Mouse (Mus musculus) bone marrow macrophage, adult 2 months (primary cell): ENCODE data around the gene Nop10. TPM values are rescaled to one million over a fixed set of nuclear protein-coding genes. Genes with fewer than 3 reads are reported as not detected.

Source experiments
- H3K27ac ChIP-seq: 2 replicates; pipeline ENCODE4 v1.5.1; 2012; ENCODE audit warnings: low read depth, low read length; ENCODE audit not compliant: insufficient read depth
- H3K4me1 ChIP-seq: 2 replicates; pipeline ENCODE4 v1.6.1; 2012; ENCODE audit warnings: low read length; ENCODE audit not compliant: control insufficient read depth, insufficient read depth
- H3K4me3 ChIP-seq: 2 replicates; pipeline ENCODE4 v1.5.1; 2012; ENCODE audit warnings: mild to moderate bottlenecking, low read length, moderate library complexity; ENCODE audit not compliant: insufficient read depth
- CTCF ChIP-seq: IDR thresholded peaks from 2 replicates; pipeline ENCODE4 v1.5.1; 2012; ENCODE audit warnings: low read depth, mild to moderate bottlenecking, low read length, moderate library complexity
- POLR2A ChIP-seq: IDR thresholded peaks from 2 replicates; pipeline ENCODE4 v1.6.1; 2012; ENCODE audit warnings: mild to moderate bottlenecking, low read depth, low read length, borderline replicate concordance
- polyA plus RNA-seq: library from polyadenylated mRNA; stranded (reverse); fragments of >200 nt; gene quantifications from 2 replicates; pipeline ENCODE4 v1.2.4, GENCODE M21; 2012; ENCODE audit not compliant: missing spikeins, insufficient read depth, insufficient read length

Gene Nop10
- 52.6 and 58.5 TPM in 2 replicates for polyA plus RNA-seq

- Histone ChIP-seq H3K4me3 (peak within 1 kb of the TSS; percentile 85), H3K27ac (peak within 1 kb of the TSS; percentile 51), H3K4me1 (peaks cover 16% of the 10 kb centered on the region)
- TF ChIP-seq POLR2A (0 out of 2 replicates have a peak, but pooled peaks have one; percentile 29), CTCF (peak; percentile 82)
These were observed at the start of gene Nop10 for GRCm38 (mm10) chr2:112261748-112262653. Gene Nop10, plus strand, starts transcription at chr2:112261926.

GRCm38 (mm10) chr2:112215977-112216376 is 45.7 kb upstream of the Nop10 start:
- no peak overlapping the region for H3K27ac ChIP-seq
- TF ChIP-seq CTCF (no peak), POLR2A (no peak)
- H3K4me1 ChIP-seq, result peaks cover 13% of the 10 kb centered on the region
- no peak overlapping the region for H3K4me3 ChIP-seq

DNA sequence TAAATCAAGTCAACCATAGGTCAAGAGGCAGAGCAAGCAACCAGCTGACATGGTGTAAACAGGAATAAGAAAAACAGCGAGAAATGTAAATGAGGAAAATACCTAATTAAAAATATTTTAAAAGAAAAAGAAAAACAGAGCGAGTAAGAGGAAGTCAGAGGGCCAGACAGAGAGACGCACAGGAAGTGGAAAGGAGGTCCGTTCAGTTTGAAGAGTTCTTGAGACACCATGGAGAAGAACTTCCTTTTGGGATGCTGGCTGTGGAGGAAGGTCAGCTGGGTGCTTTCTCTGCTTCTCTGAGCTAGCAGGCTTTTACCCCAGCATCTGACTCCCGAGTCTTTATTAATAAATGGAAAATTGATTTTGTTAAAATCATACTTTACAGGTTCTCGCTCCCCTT is 44.1 kb upstream of the Nop10 start:
- Histone ChIP-seq H3K27ac (no peak overlapping the region), H3K4me3 (no peak overlapping the region), H3K4me1 (peaks cover 13% of the 10 kb centered on the region)
- TF ChIP-seq POLR2A, result no peak
- no peak for TF ChIP-seq CTCF

- H3K27ac ChIP-seq, result no peak overlapping the region
- H3K4me1 ChIP-seq, result peaks cover 12% of the 10 kb centered on the region
- no peak for TF ChIP-seq POLR2A
- no peak overlapping the region for H3K4me3 ChIP-seq
These were observed 40.8 kb upstream of the Nop10 start for GRCm38 (mm10) chr2:112220880-112221279.

GRCm38 (mm10) chr2:112222607-112223006 is 39.1 kb upstream of the Nop10 start:
- TF ChIP-seq CTCF (no peak), POLR2A (no peak)
- H3K4me3 ChIP-seq, result no peak overlapping the region
- no peak overlapping the region for H3K27ac ChIP-seq
- peaks cover 11% of the 10 kb centered on the region for H3K4me1 ChIP-seq

GRCm38 (mm10) chr2:112224356-112224755 is 37.4 kb upstream of the Nop10 start:
- H3K4me3 ChIP-seq, result no peak overlapping the region
- H3K27ac ChIP-seq, result no peak overlapping the region
- TF ChIP-seq POLR2A (no peak), CTCF (no peak)
- H3K4me1 ChIP-seq, result no peaks in the 10 kb centered on the region

DNA sequence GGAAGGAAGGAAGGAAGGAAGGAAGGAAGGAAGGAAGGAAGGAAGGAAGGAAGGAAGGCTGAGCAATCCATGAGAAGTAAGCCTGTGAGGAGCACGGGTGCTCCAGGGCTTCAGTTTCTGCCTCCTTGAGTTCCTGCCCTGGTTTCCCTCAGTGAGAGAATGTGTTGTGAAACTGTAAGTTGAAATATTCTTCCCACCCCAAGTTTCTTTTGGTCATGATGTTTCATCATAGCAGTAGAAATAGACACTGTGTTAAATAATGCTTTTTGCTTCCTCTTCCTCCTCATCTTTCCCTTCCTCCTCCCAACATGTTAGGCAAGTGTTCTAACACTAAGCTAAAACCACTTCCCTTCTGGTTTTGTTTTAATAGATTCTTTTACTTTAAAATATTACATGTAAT is 29.1 kb upstream of the Nop10 start:
- peak overlapping the region; percentile 79 for H3K27ac ChIP-seq
- TF ChIP-seq POLR2A (no peak), CTCF (no peak)
- H3K4me1 ChIP-seq, result peaks cover 20% of the 10 kb centered on the region
- no peak overlapping the region for H3K4me3 ChIP-seq

DNA sequence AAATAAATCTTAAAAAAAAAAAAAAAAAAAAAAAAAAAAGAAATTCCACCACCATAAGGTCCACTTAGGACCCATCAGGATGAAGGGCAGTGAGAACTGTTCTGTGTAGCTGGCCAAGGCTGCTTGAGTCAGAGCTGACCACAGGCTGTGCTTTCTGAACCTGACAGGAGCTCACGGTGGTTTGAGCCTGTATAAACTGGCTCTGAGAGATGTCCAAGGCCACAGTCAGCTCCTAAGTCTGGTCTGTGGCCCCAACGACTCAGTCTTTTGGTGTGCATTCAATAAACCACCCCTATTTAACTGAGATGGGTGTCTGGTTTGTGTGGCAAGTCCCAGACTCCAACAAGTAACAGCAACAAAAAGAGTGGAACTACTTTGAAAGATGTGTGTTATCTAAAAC is 25.1 kb upstream of the Nop10 start:
- Histone ChIP-seq H3K27ac (no peak overlapping the region), H3K4me1 (peaks cover 24% of the 10 kb centered on the region), H3K4me3 (no peak overlapping the region)
- TF ChIP-seq POLR2A, result no peak
- no peak for TF ChIP-seq CTCF

DNA sequence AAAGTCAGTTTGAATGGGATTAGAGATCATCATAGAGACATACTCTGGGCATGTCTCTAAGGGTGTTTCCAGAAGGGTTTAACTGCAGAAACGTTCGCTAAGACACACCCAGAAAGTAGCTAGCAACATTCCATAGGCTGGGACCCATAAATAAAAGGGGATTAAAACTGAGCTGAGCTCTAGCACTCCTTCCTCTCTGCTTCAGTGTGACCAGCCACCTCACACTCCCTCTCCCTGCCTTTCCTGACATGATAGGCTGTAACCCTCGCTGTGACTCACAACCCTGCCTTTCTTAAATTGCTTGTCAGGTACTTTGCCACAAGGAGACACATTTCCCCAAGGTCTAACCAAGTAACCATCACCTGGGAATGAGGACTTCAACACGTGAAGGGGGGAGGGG is 23.7 kb upstream of the Nop10 start:
- TF ChIP-seq CTCF (no peak), POLR2A (no peak)
- Histone ChIP-seq H3K27ac (no peak overlapping the region), H3K4me3 (no peak overlapping the region), H3K4me1 (peaks cover 14% of the 10 kb centered on the region)

- Histone ChIP-seq H3K4me3 (peak within 1 kb of the TSS; percentile 97), H3K27ac (peak within 1 kb of the TSS; percentile 84), H3K4me1 (peaks cover 10% of the 10 kb centered on the region)
- no peak for TF ChIP-seq POLR2A
- TF ChIP-seq CTCF, result peak; percentile 62
These were observed 22.4 kb upstream of the Nop10 start, which contains the start of gene Lpcat4 for GRCm38 (mm10) chr2:112239212-112239934. Gene Lpcat4, plus strand, starts transcription at chr2:112239468.
